Mouse (Mus musculus) lung, adult 2 months (tissue): ENCODE measurements around the gene 2510039O18Rik.

ENCODE experiments used
- CTCF ChIP-seq: fragments of 200-500 bp; IDR thresholded peaks from 2 replicates; pipeline ENCODE4 v1.5.1; 2011; ENCODE audit warnings: mild to moderate bottlenecking, low read length, control low read depth; ENCODE audit not compliant: insufficient read depth
- POLR2A ChIP-seq: fragments of 200-500 bp; IDR thresholded peaks from 2 replicates; pipeline ENCODE4 v1.6.1; 2011; ENCODE audit warnings: low read depth, mild to moderate bottlenecking, control low read depth, low read length, borderline replicate concordance; ENCODE audit errors: extremely low read depth

- TF ChIP-seq POLR2A = no peak
- TF ChIP-seq CTCF = no peak
These were observed 54.6 kb downstream of the 2510039O18Rik start for GRCm38 (mm10) chr4:147995311-147995710.
